Mouse (Mus musculus) CH12.LX (cell line): ENCODE measurements around the gene Magi2.
A peak's percentile ranks its signal among the peaks of the same experiment; 100 is the strongest.

Source experiments
- CTCF ChIP-seq, 2 experiments: IDR thresholded peaks in 1 of 2; conservative IDR thresholded peaks in 1 of 2; 2 replicates each; pipeline ENCODE4 v1.5.1; 2011 to 2012; ENCODE audit warnings: low read depth in 2 of 2, low read length in 2 of 2, improper control_type of control experiment in 1 of 2, inconsistent platforms in 1 of 2, mild to moderate bottlenecking in 1 of 2, moderate library complexity in 1 of 2
- E2F4 ChIP-seq: IDR thresholded peaks from 2 replicates; pipeline ENCODE4 v1.6.1; 2011; ENCODE audit warnings: low read depth, low read length, improper control_type of control experiment; ENCODE audit not compliant: insufficient replicate concordance
- ETS1 ChIP-seq: conservative IDR thresholded peaks from 2 replicates; pipeline ENCODE4 v1.6.1; 2012; ENCODE audit warnings: low read depth, mild to moderate bottlenecking, inconsistent platforms, low read length, improper control_type of control experiment, moderate library complexity
- POLR2A ChIP-seq: IDR thresholded peaks from 2 replicates; pipeline ENCODE4 v1.6.1; 2011; ENCODE audit warnings: low read depth, mild to moderate bottlenecking, improper control_type of control experiment, low read length
- RAD21 ChIP-seq: IDR thresholded peaks from 2 replicates; pipeline ENCODE4 v1.6.1; 2011; ENCODE audit warnings: low read depth, mild to moderate bottlenecking, low read length, improper control_type of control experiment, moderate library complexity
- SIN3A ChIP-seq: IDR thresholded peaks from 2 replicates; pipeline ENCODE4 v1.6.1; 2012; ENCODE audit warnings: low read length, improper control_type of control experiment, inconsistent platforms
- TBP ChIP-seq: conservative IDR thresholded peaks from 2 replicates; pipeline ENCODE4 v1.6.1; 2011; ENCODE audit warnings: low read depth, low read length, improper control_type of control experiment
- TCF12 ChIP-seq: IDR thresholded peaks from 2 replicates; pipeline ENCODE4 v1.6.1; 2014; ENCODE audit warnings: low read depth, mild to moderate bottlenecking, inconsistent platforms, low read length, improper control_type of control experiment
- ZNF384 ChIP-seq: IDR thresholded peaks from 2 replicates; pipeline ENCODE4 v1.6.1; 2012; ENCODE audit warnings: low read depth, low read length, improper control_type of control experiment, inconsistent platforms

- peak in 1 of 2 experiments; percentile 79; a peak in 2 of 4 replicates for TF ChIP-seq CTCF (conservative IDR thresholded peaks at IDR 0.05 in 1 of 2, IDR thresholded peaks at IDR 0.05 in 1 of 2; ENCODE audit: low read depth in 2 of 2, low read length in 2 of 2)
- peak; percentile 86 for TF ChIP-seq RAD21
- no peak for TF ChIP-seq ETS1
- no peak for TF ChIP-seq SIN3A
- TF ChIP-seq TCF12: no peak
- no peak for TF ChIP-seq POLR2A
- no peak for TF ChIP-seq TBP
- TF ChIP-seq ZNF384: peak; percentile 48
- TF ChIP-seq E2F4: no peak
Observed at GRCm38 (mm10) chr5:19522168-19522567, 295.3 kb downstream of the Magi2 start.
